Comparison of ENCODE assay signal across 8 mouse cellular contexts in genomic region chr2:121140018-121140882, GRCm38 (mm10). TPM values are rescaled to one million over a fixed set of nuclear protein-coding genes. Genes with fewer than 3 reads are reported as not detected.
DNase-seq lines count a peak whose midpoint lies in the region; ATAC-seq lines count a peak whose summit lies in the region.

Adal (plus strand) TSS chr2:121140428.
Lcmt2 (minus strand) TSS chr2:121140653.

- peak; percentile 97 for DNase-seq in ZHBTc4 (ENCODE audit: low read depth, low spot score)
- DNase-seq in gastrocnemius, adult 8-10 months (ENCODE audit: low spot score in 2 of 2) = peak; percentile 89
- DNase-seq in hindlimb bud, embryonic 11.5 days (ENCODE audit: extremely low spot score, low read depth, low spot score) = peak; percentile 54
- peak; percentile 86 to 89 for DNase-seq in left cerebral cortex, adult 8-10 months (ENCODE audit: low spot score in 2 of 2)
- DNase-seq in right cerebral cortex, postnatal 10 days (ENCODE audit: low spot score in 2 of 2) = peak; percentile 94
- peak; percentile 84 for DNase-seq in urinary bladder, postnatal 25 days (ENCODE audit: low spot score)

- H3K4me3 ChIP-seq in megakaryocyte, embryonic 14.5 days (replicated peaks) = peak within 1 kb of the TSS; percentile 94

- H3K9me3 ChIP-seq in megakaryocyte, embryonic 14.5 days = peaks cover 1% of the 10 kb centered on the region; the same call in 1 of the 2 replicates

- peak; percentile 76 for ATAC-seq in common myeloid progenitor, adult 5-6 weeks (replicated peaks; ENCODE audit: low read depth, poor library complexity, severe bottlenecking)

- no peaks in the 10 kb centered on the region for H3K27me3 ChIP-seq in megakaryocyte, embryonic 14.5 days (replicated peaks)

- H3K4me1 ChIP-seq in megakaryocyte, embryonic 14.5 days = peaks cover 35% of the 10 kb centered on the region

- peaks cover 38% of the 10 kb centered on the region for H3K36me3 ChIP-seq in megakaryocyte, embryonic 14.5 days (replicated peaks; ENCODE audit: low read length)

RNA-seq across cellular contexts. Expression of gene Adal, which starts in this region (rescaled TPM):
- 8.1 and 14.7 TPM in 2 replicates for total RNA-seq in common myeloid progenitor, adult 5-6 weeks (2017)
- 10 to 100 TPM; 13.4 to 18.9 (median 17.1) TPM for total RNA-seq in gastrocnemius, adult 8-10 months (2022)
- total RNA-seq in left cerebral cortex, adult 8-10 months (2022) = 10 to 100 TPM; 17.6 to 19.9 (median 18.6) TPM
- 1.7 and 1.9 TPM in 2 replicates for polyA plus RNA-seq in megakaryocyte, embryonic 14.5 days (2012; ENCODE audit: insufficient read depth, low replicate concordance)

RNA-seq across cellular contexts. Expression of gene Lcmt2, which starts in this region (rescaled TPM):
- 8.9 and 11.9 TPM in 2 replicates for total RNA-seq in common myeloid progenitor, adult 5-6 weeks (2017)
- total RNA-seq in gastrocnemius, adult 8-10 months (2022) = 1 to 10 TPM; 3.5 to 5.0 (median 4.0) TPM
- 1 to 10 TPM; 7.1 to 9.8 (median 7.4) TPM for total RNA-seq in left cerebral cortex, adult 8-10 months (2022)
- 2.6 and 3.3 TPM in 2 replicates for polyA plus RNA-seq in megakaryocyte, embryonic 14.5 days (2012; ENCODE audit: insufficient read depth, low replicate concordance)

Comparison
In these comparisons a context has a peak if more than half of its experiments do, and no peak if none do; other contexts are left out.
1. Peak in every context shown above with its lines: DNase-seq, ATAC-seq and H3K4me3 ChIP-seq.